ENCODE assay signal across 16 mouse cellular contexts in the genomic region with DNA sequence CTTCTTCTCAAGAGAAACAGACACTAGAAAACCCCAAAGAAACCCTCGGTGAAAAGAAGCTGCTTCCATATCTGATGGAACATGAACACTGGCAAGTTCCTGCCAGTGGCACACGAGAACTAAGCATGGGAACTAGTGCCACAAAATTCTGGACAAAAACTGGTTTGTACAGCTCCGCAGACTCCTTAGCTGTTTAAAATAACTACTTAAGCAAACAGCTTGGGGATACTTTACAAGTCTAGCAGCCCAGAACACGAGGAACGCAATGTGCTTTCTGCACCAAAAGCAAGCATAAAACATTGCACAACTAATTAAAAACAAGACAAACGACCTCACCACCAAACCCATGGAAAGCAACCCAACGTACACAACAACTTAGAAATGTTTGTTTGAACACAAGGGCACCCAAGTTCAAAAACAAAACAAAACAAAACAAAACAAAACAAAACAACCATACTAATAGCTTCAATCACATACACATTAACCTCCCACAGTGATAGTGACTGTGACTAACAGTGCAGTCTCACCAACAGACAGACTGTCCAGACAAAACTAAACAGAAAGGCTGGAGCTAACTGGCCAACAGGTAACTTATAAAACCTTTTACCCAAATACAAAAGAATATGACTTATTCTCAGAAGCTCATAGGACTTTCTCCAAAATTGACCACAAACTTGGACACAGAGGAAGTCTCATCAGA.
A peak's percentile ranks its signal among the peaks of the same experiment; 100 is the strongest.
DNase-seq lines count a peak whose midpoint lies in the region; TF ChIP-seq lines count a peak whose summit lies in the region.
"Had no signal": no experiment of that assay in that cellular context is flagged by ENCODE, and none has a peak within 500 bp of the region (broad histone marks: within the 10 kb centered on the region; RNA-seq: fewer than 3 reads in every experiment).

No protein-coding gene starts in this region.

- DNase-seq in kidney, adult 2 months = peak; percentile 66
- no peak for DNase-seq in kidney, postnatal 10 days
- peak; percentile 19 for DNase-seq in urinary bladder, postnatal 14 days (ENCODE audit: low spot score)
- no peak for DNase-seq in urinary bladder, postnatal 10 days (ENCODE audit: low spot score)
- peak; percentile 34 to 80 for DNase-seq in kidney, postnatal 36 days
- DNase-seq in yolk sac, embryonic 10.5 days (ENCODE audit: low spot score) = peak; percentile 10
- no peak for DNase-seq in left cerebral cortex, postnatal 36 days (ENCODE audit: low spot score in 2 of 2)
- DNase-seq in embryo, embryonic 9.5 days (ENCODE audit: extremely low spot score) = no peak
- DNase-seq: cerebellum, postnatal 10 days; heart, adult 18-20 months; heart, postnatal 14 days; left cerebral cortex, postnatal 4 days; right cerebral cortex, postnatal 4 days had no signal

- no peak for TF ChIP-seq POLR2A in kidney, adult 2 months (IDR thresholded peaks at IDR 0.05; ENCODE audit: low read depth, low read length)

- H3K4me1 ChIP-seq in kidney, adult 2 months (ENCODE audit: control insufficient read depth, insufficient read depth, low read length) = peaks cover 9% of the 10 kb centered on the region
- H3K4me1 ChIP-seq: embryonic facial prominence, embryonic 12.5 days; stomach, embryonic 15.5 days had no signal

- H3K27me3 ChIP-seq in kidney, adult 2 months (replicated peaks; ENCODE audit: control insufficient read depth, insufficient read depth, low read length) = no peaks in the 10 kb centered on the region
- H3K27me3 ChIP-seq: embryonic facial prominence, embryonic 12.5 days; stomach, embryonic 15.5 days had no signal

- no peak overlapping the region for H3K4me3 ChIP-seq in kidney, adult 2 months (ENCODE audit: insufficient read depth, low read depth, low read length)
- H3K4me3 ChIP-seq: embryonic facial prominence, embryonic 12.5 days; stomach, embryonic 15.5 days had no signal

- no peak for TF ChIP-seq CTCF in kidney, adult 2 months (conservative IDR thresholded peaks at IDR 0.05; ENCODE audit: insufficient read depth, insufficient read length, low read depth, low read length)

- no peaks in the 10 kb centered on the region for H3K36me3 ChIP-seq in kidney, adult 2 months (ENCODE audit: control insufficient read depth, insufficient read depth, low read length)
- H3K36me3 ChIP-seq: embryonic facial prominence, embryonic 12.5 days; stomach, embryonic 15.5 days had no signal

- WGBS in kidney, adult 2 months = 23% methylated on average over 7 of the region's 7 CpGs

- H3K27ac ChIP-seq in kidney, adult 2 months (ENCODE audit: insufficient read depth, low read depth, low read length) = peak overlapping the region; percentile 97
- H3K27ac ChIP-seq: embryonic facial prominence, embryonic 12.5 days; hindbrain, postnatal 0 days; stomach, embryonic 15.5 days had no signal

- intact Hi-C loops in left cerebral cortex, postnatal 36 days (cut with DNase I) = no loop called here

Comparison
In these comparisons a context has a peak if more than half of its experiments do, and no peak if none do; other contexts are left out.
1. DNase-seq: peak in kidney, adult 2 months (single experiment), urinary bladder, postnatal 14 days (single experiment), kidney, postnatal 36 days (2 of 2) and yolk sac, embryonic 10.5 days (single experiment); none in kidney, postnatal 10 days (single experiment), urinary bladder, postnatal 10 days (single experiment), left cerebral cortex, postnatal 36 days (0 of 2) and embryo, embryonic 9.5 days (single experiment).